Mouse (Mus musculus) liver, postnatal 0 days (tissue): Measurements from ENCODE around the gene Gm45713. TPM values are rescaled to one million over a fixed set of nuclear protein-coding genes. Genes with fewer than 3 reads are reported as not detected.
"Not testable (repeated sequence)": the region's sequence is repeated elsewhere in the genome, so short reads cannot be mapped to it uniquely, and the experiment has no call there.

Experiments used
- ATAC-seq: fragments of 200-750 bp; cut with Nextera tagmentation; 2 replicates; pipeline ENCODE4 v1.8.0; 2017; ENCODE audit warnings: mild to moderate bottlenecking, moderate library complexity
- DNase-seq: peaks from one replicate; pipeline ENCODE4 v3.0.0-alpha.2; 2016
- H3K27ac ChIP-seq: fragments of 300-500 bp; sonication (generic); 2 replicates; pipeline ENCODE4 v1.5.1; 2014; ENCODE audit warnings: antibody characterized with exemption, moderate library complexity, mild to moderate bottlenecking, low read depth
- H3K27me3 ChIP-seq: fragments of 300-500 bp; sonication (generic); 2 replicates; pipeline ENCODE4 v1.6.1; 2014; ENCODE audit warnings: low read length, control low read depth, mixed read lengths; ENCODE audit not compliant: insufficient read depth
- H3K36me3 ChIP-seq: fragments of 300-500 bp; sonication (generic); replicated peaks from 2 replicates; pipeline ENCODE4 v1.6.1; 2014; ENCODE audit warnings: mild to moderate bottlenecking, control low read depth, low read length, moderate library complexity, mixed read lengths; ENCODE audit not compliant: insufficient read depth
- H3K4me1 ChIP-seq: fragments of 300-500 bp; sonication (generic); 2 replicates; pipeline ENCODE4 v1.6.1; 2014; ENCODE audit warnings: antibody characterized with exemption, mild to moderate bottlenecking, control low read depth; ENCODE audit not compliant: insufficient read depth
- H3K4me2 ChIP-seq: fragments of 300-500 bp; sonication (generic); 2 replicates; pipeline ENCODE4 v1.6.1; 2014; ENCODE audit warnings: low read depth, mild to moderate bottlenecking, low read length, moderate library complexity, mixed read lengths
- H3K4me3 ChIP-seq: fragments of 300-500 bp; sonication (generic); 2 replicates; pipeline ENCODE4 v1.5.1; 2014; ENCODE audit warnings: low read depth, low read length
- H3K9ac ChIP-seq: fragments of 300-500 bp; sonication (generic); replicated peaks from 2 replicates; pipeline ENCODE4 v1.6.1; 2014; ENCODE audit warnings: mild to moderate bottlenecking, moderate library complexity
- H3K9me3 ChIP-seq: fragments of 300-500 bp; sonication (generic); 2 replicates; pipeline ENCODE4 v1.6.1; 2016; ENCODE audit warnings: mild to moderate bottlenecking, control low read depth, low read length, mixed read lengths
- CTCF ChIP-seq: sonication (generic); IDR thresholded peaks from 2 replicates; pipeline ENCODE4 v1.5.1; 2016; ENCODE audit warnings: antibody characterized with exemption, low read depth
- EP300 ChIP-seq: IDR thresholded peaks from 2 replicates; pipeline ENCODE4 v1.6.1; 2016; ENCODE audit warnings: antibody characterized with exemption, low read depth, mild to moderate bottlenecking
- WGBS: fragments of 180-500 bp; shearing (Covaris S2); extraction: QIAGEN DNeasy Blood & Tissue Kit; methylation state at CpG from one replicate; pipeline ENCODE4 v1.1.7; 2014; ENCODE audit not compliant: insufficient replicate concordance; 5-methylcytosine and 5-hydroxymethylcytosine counted together
- polyA plus RNA-seq: library from polyadenylated mRNA; unstranded; fragments of >200 nt; fragmentation: Nextera tagmentation; extraction: Ambion mirVana; gene quantifications from 2 replicates; pipeline ENCODE4 v1.2.1, GENCODE M21; 2015

Gm45713 gene
- polyA plus RNA-seq, 1 experiment from 2014 or later: 0.70 TPM

- H3K27ac ChIP-seq: peak overlapping the region; percentile 92
- peak overlapping the region; percentile 98 for H3K4me3 ChIP-seq
- ATAC-seq (no peak), DNase-seq (no peak)
- no peaks in the 10 kb centered on the region for H3K27me3 ChIP-seq
- peaks cover 46% of the 10 kb centered on the region for H3K4me1 ChIP-seq
- peak overlapping the region; percentile 99 for H3K9ac ChIP-seq
- 3% methylated on average over 6 of the region's 6 CpGs for WGBS
- H3K4me2 ChIP-seq: peak overlapping the region; percentile 93
- TF ChIP-seq EP300: no peak
- H3K9me3 ChIP-seq: no peaks in the 10 kb centered on the region
- H3K36me3 ChIP-seq: peaks cover 25% of the 10 kb centered on the region
Measured at GRCm38 (mm10) chr7:45127700-45128224, 8.3 kb downstream of the Gm45713 start.

GRCm38 (mm10) chr7:45126844-45127699 is 9.0 kb downstream of the Gm45713 start:
- WGBS: 24% methylated on average over 21 of the region's 21 CpGs
- DNase-seq (no peak), ATAC-seq (no peak)
- Histone ChIP-seq H3K9ac (peak overlapping the region; percentile 99), H3K27me3 (no peaks in the 10 kb centered on the region), H3K4me2 (peak overlapping the region; percentile 93), H3K27ac (peak overlapping the region; percentile 92), H3K36me3 (peaks cover 31% of the 10 kb centered on the region), H3K4me3 (peak overlapping the region; percentile 98), H3K4me1 (peaks cover 52% of the 10 kb centered on the region), H3K9me3 (no peaks in the 10 kb centered on the region)
- TF ChIP-seq CTCF (peak; percentile 42), EP300 (no peak)

- Histone ChIP-seq H3K9ac (peak overlapping the region; percentile 99), H3K4me2 (peak overlapping the region; percentile 93), H3K9me3 (no peaks in the 10 kb centered on the region), H3K36me3 (peaks cover 39% of the 10 kb centered on the region), H3K27ac (peak overlapping the region; percentile 92), H3K4me1 (peaks cover 59% of the 10 kb centered on the region), H3K4me3 (peak overlapping the region; percentile 98), H3K27me3 (no peaks in the 10 kb centered on the region)
- WGBS: 61% methylated on average over 17 of the region's 17 CpGs
- ATAC-seq: no peak
- TF ChIP-seq EP300 (no peak), CTCF (no peak)
- no peak for DNase-seq
Measured at GRCm38 (mm10) chr7:45126147-45126843, 9.7 kb downstream of the Gm45713 start.

GRCm38 (mm10) chr7:45125649-45126048 is 10.4 kb downstream of the Gm45713 start:
- DNase-seq, H3K9me3 ChIP-seq, H3K27me3 ChIP-seq, H3K9ac ChIP-seq, H3K4me3 ChIP-seq, H3K27ac ChIP-seq, H3K4me2 ChIP-seq, ATAC-seq: not testable (repeated sequence)
- peaks cover 60% of the 10 kb centered on the region for H3K4me1 ChIP-seq
- peaks cover 45% of the 10 kb centered on the region for H3K36me3 ChIP-seq
- WGBS: 75% methylated on average over 5 of the region's 5 CpGs

- ATAC-seq: no peak
- peak overlapping the region; percentile 44 for H3K27ac ChIP-seq
- no peak overlapping the region; the same call in 1 of the 2 replicates for H3K4me2 ChIP-seq
- H3K4me1 ChIP-seq: peaks cover 59% of the 10 kb centered on the region
- no peak for DNase-seq
- no peak; the same call in 1 of the 2 replicates for TF ChIP-seq EP300
- TF ChIP-seq CTCF: peak; percentile 39
- no peak overlapping the region for H3K9ac ChIP-seq
- 31% methylated on average over 7 of the region's 7 CpGs for WGBS
- H3K27me3 ChIP-seq: no peaks in the 10 kb centered on the region
- peaks cover 50% of the 10 kb centered on the region for H3K36me3 ChIP-seq
- H3K9me3 ChIP-seq: no peaks in the 10 kb centered on the region
- H3K4me3 ChIP-seq: no peak overlapping the region
Measured at GRCm38 (mm10) chr7:45125144-45125600, 10.9 kb downstream of the Gm45713 start.
